Mouse (Mus musculus): ENCODE measurements around the gene Smg9. TPM values are rescaled to one million over a fixed set of nuclear protein-coding genes. Genes with fewer than 3 reads are reported as not detected.
A peak's percentile ranks its signal among the peaks of the same experiment; 100 is the strongest.

The Smg9 gene
- total and polyA plus RNA-seq, 3 experiments = 54.6 to 95.3 TPM; not detected in 1

GRCm38 (mm10) chr7:24364827-24365226 lies 34.6 kb upstream of the Smg9 start (continued):
- TF ChIP-seq GABPA (IDR thresholded peaks at IDR 0.05; ENCODE audit: low read depth, low read length) = no peak
- peak; percentile 79 to 93 (median 91) for TF ChIP-seq CTCF (IDR thresholded peaks at IDR 0.05 in 2 of 3, conservative IDR thresholded peaks at IDR 0.05 in 1 of 3; ENCODE audit: control insufficient read depth in 1 of 3, insufficient read depth in 1 of 3, low read depth in 2 of 3, low read length in 3 of 3, poor library complexity in 1 of 3, severe bottlenecking in 1 of 3)
- TF ChIP-seq CHD1 (IDR thresholded peaks at IDR 0.05; ENCODE audit: low read depth, low read length) = no peak
- no peak for TF ChIP-seq GATA1 (IDR thresholded peaks at IDR 0.05; ENCODE audit: low read depth, low read length)
- no peak for TF ChIP-seq ELF1 (IDR thresholded peaks at IDR 0.05; ENCODE audit: low read depth, low read length)
- no peak for TF ChIP-seq USF2 (IDR thresholded peaks at IDR 0.05; ENCODE audit: borderline replicate concordance in 1 of 2, insufficient read depth in 1 of 2, low read depth in 1 of 2, low read length in 2 of 2)
- TF ChIP-seq HCFC1 (IDR thresholded peaks at IDR 0.05; ENCODE audit: low read depth, low read length) = peak; percentile 30; the same call in 1 of the 2 replicates
- no peak for TF ChIP-seq MAFK (IDR thresholded peaks at IDR 0.05; ENCODE audit: borderline replicate concordance, low read depth, low read length)
- no peak for TF ChIP-seq MYB (IDR thresholded peaks at IDR 0.05; ENCODE audit: low read depth, low read length)
- TF ChIP-seq MEF2A (IDR thresholded peaks at IDR 0.05; ENCODE audit: extremely low read depth, insufficient replicate concordance, low read depth, low read length, poor library complexity, severe bottlenecking) = no peak
- no peak for TF ChIP-seq USF1 (IDR thresholded peaks at IDR 0.05; ENCODE audit: low read depth, low read length)
- TF ChIP-seq UBTF (IDR thresholded peaks at IDR 0.05; ENCODE audit: borderline replicate concordance, insufficient read depth, low read depth, low read length) = no peak
- TF ChIP-seq EP300 (IDR thresholded peaks at IDR 0.05; ENCODE audit: low read depth in 1 of 2, low read length in 2 of 2) = no peak
- TF ChIP-seq TAL1 (IDR thresholded peaks at IDR 0.05; ENCODE audit: low read length) = no peak
- TF ChIP-seq ZNF384 (IDR thresholded peaks at IDR 0.05; ENCODE audit: low read depth, low read length) = 0 out of 2 replicates have a peak, but pooled peaks have one; percentile 35
- TF ChIP-seq POLR2A (IDR thresholded peaks at IDR 0.05; ENCODE audit: control insufficient read depth in 1 of 2, insufficient read depth in 1 of 2, low read depth in 1 of 2, low read length in 2 of 2, poor library complexity in 1 of 2) = no peak

GRCm38 (mm10) chr7:24365258-24366014 lies 34.0 kb upstream of the Smg9 start:
- Histone ChIP-seq H3K79me2 (ENCODE audit: control insufficient read depth, insufficient read depth, low read length, poor library complexity) (peaks cover 4% of the 10 kb centered on the region), H3K9me3 (replicated peaks; ENCODE audit: insufficient read depth, low read length) (no peaks in the 10 kb centered on the region), H3K36me3 (ENCODE audit: control insufficient read depth in 1 of 2, insufficient read depth in 2 of 2, low read length in 2 of 2) (peaks cover 0 to 2% of the 10 kb centered on the region in 2 experiments; a peak in 2 of 4 replicates), H3K9ac (ENCODE audit: control insufficient read depth, low read depth, low read length, poor library complexity, severe bottlenecking) (peak overlapping the region; percentile 62), H3K27me3 (ENCODE audit: control insufficient read depth in 1 of 2, insufficient read depth in 2 of 2, low read length in 2 of 2) (no peaks in the 10 kb centered on the region), H3K27ac (ENCODE audit: control insufficient read depth, low read depth, low read length) (no peak overlapping the region), H3K4me3 (ENCODE audit: control insufficient read depth in 1 of 2, insufficient read depth in 1 of 2, low read depth in 2 of 2, low read length in 2 of 2) (no peak overlapping the region), H3K4me1 (ENCODE audit: control insufficient read depth in 1 of 2, insufficient read depth in 2 of 2, low read length in 2 of 2) (peaks cover 5 to 50% of the 10 kb centered on the region in 2 experiments; a peak in 3 of 4 replicates)
- TF ChIP-seq POLR2A (IDR thresholded peaks at IDR 0.05; ENCODE audit: control insufficient read depth in 1 of 2, insufficient read depth in 1 of 2, low read depth in 1 of 2, low read length in 2 of 2, poor library complexity in 1 of 2) (no peak), RCOR1 (IDR thresholded peaks at IDR 0.05; ENCODE audit: low read depth, low read length) (no peak), MYC (IDR thresholded peaks at IDR 0.05; ENCODE audit: low read depth, low read length) (no peak)
- peak; percentile 17 for DNase-seq (ENCODE audit: low read depth, low spot score)
